Mouse (Mus musculus) small intestine, adult 10 weeks (tissue): ENCODE results near the gene Opa3. TPM values are rescaled to one million over a fixed set of nuclear protein-coding genes. Genes with fewer than 3 reads are reported as not detected.

Source experiments
- polyA plus RNA-seq: library from polyadenylated mRNA; stranded (reverse); fragments of 350-450 nt; fragmentation: Illumina TruSeq; extraction: RNeasy Lipid Tissue Mini Kit (QIAGEN cat#74804); gene quantifications from one replicate; pipeline ENCODE4 v1.2.3, GENCODE M21; 2014; ENCODE audit warnings: low replicate concordance

Gene Opa3
- polyA plus RNA-seq, result 6.8 TPM

GRCm38 (mm10) chr7:19227883-19228792 is at the start of gene Opa3:
TSS of gene Opa3 (plus strand) at chr7:19228334.

GRCm38 (mm10) chr7:19211996-19212755 is 16.0 kb upstream of the Opa3 start, which contains the start of gene Gpr4:
TSS of gene Gpr4 (plus strand) at chr7:19212538.

DNA sequence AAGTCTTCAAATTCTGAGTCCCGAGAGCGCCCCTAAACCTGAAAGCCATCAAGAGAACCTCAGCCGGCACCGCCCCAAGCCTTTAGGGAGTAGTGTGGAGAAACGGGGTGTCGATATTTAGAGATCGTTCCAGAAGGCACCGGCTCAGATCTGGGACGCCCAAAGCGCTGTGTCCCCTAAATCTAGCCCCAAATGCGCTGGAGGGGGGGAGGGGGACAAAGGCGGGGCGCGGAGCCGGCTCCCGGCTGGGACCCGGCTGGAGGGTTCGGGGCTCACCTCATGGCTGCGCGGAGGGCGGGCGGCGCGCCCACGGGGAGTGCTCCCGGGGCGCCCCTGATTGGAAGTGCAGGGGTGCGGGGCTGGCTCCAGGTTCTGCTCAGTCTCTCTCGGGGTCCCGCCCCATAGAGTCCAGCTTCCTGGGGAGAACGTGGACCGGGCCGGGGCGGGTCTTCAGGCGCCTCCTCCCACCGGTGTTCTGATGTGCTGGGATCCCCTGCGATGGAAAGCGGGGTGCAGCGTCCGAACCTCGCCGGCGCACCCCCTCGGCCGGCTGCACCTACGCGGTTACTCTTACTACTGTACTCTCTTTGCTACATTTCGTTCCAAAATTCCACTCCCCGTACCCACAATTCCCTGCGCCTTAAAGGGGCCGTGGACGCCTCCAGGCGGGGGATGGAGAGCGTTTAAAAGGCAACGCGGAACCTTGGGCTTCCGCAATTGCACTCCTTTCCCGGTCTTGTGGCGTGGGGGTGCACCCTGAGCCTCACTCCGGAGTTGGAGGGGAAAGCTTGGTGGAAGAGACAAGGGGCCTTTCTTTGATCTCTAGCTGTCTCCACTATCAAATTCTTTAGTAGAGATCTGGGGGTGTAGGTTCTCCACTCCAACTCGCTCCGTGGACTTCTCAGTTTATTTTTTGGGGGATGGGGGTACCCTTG is 43.4 kb downstream of the Opa3 start, which contains the start of gene Vasp:
Gene Vasp, minus strand, starts transcription at position 580 of the 935 bp plus-strand sequence.

GRCm38 (mm10) chr7:19279581-19280114 is 51.5 kb downstream of the Opa3 start, which contains the start of gene Ppm1n:
TSS of gene Ppm1n (minus strand) at chr7:19280064.

GRCm38 (mm10) chr7:19282385-19282784 is 54.3 kb downstream of the Opa3 start, which contains the start of gene Rtn2:
TSS of gene Rtn2 (plus strand) at chr7:19282624.

Other genes with a start within 250 kb of the Opa3 start
- gene Nanos2, start 240.9 kb upstream of the Opa3 start, polyA plus RNA-seq, result not detected
- gene Mypop, start 237.1 kb upstream of the Opa3 start, polyA plus RNA-seq, result not detected
- gene Irf2bp1, start 224.3 kb upstream of the Opa3 start, polyA plus RNA-seq, result 0.52 TPM
- gene Foxa3, start 204.8 kb upstream of the Opa3 start, polyA plus RNA-seq, result 4.9 TPM
- 1.7 TPM for gene Sympk, start 204.0 kb upstream of the Opa3 start, polyA plus RNA-seq
- not detected for gene Rsph6a, start 173.6 kb upstream of the Opa3 start, polyA plus RNA-seq
- gene Dmwd, start 152.1 kb upstream of the Opa3 start, polyA plus RNA-seq, result not detected
- 1.3 TPM for gene Dmpk, start 144.5 kb upstream of the Opa3 start, polyA plus RNA-seq
- gene Six5, start 133.7 kb upstream of the Opa3 start, polyA plus RNA-seq, result 0.33 TPM
- not detected for gene Gm4969, start 110.0 kb upstream of the Opa3 start, polyA plus RNA-seq
- gene Fbxo46, start 108.5 kb upstream of the Opa3 start, polyA plus RNA-seq, result 0.48 TPM
- 2.7 TPM for gene Qpctl, start 79.0 kb upstream of the Opa3 start, polyA plus RNA-seq
- 1.3 TPM for gene Snrpd2, start 78.6 kb upstream of the Opa3 start, polyA plus RNA-seq
- 0.22 TPM for gene Gipr, start 62.2 kb upstream of the Opa3 start, polyA plus RNA-seq
- not detected for gene Eml2, start 51.9 kb upstream of the Opa3 start, polyA plus RNA-seq
- gene Gpr4, start 15.8 kb upstream of the Opa3 start, polyA plus RNA-seq, result 1.4 TPM
- 48.9 TPM for gene Vasp, start 43.5 kb downstream of the Opa3 start, polyA plus RNA-seq
- 4.2 TPM for gene Ppm1n, start 51.7 kb downstream of the Opa3 start, polyA plus RNA-seq
- gene Rtn2, start 54.3 kb downstream of the Opa3 start, polyA plus RNA-seq, result not detected
- 0.67 TPM for gene Fosb, start 81.7 kb downstream of the Opa3 start, polyA plus RNA-seq
- not detected for gene Ercc1, start 116.4 kb downstream of the Opa3 start, polyA plus RNA-seq
- 0.26 TPM for gene Cd3eap, start 131.1 kb downstream of the Opa3 start, polyA plus RNA-seq
- gene Ppp1r13l, start 131.4 kb downstream of the Opa3 start, polyA plus RNA-seq, result not detected
- gene Ercc2, start 153.7 kb downstream of the Opa3 start, polyA plus RNA-seq, result not detected
- gene Klc3, start 175.8 kb downstream of the Opa3 start, polyA plus RNA-seq, result not detected
- gene Ckm, start 176.4 kb downstream of the Opa3 start, polyA plus RNA-seq, result not detected
- 0.19 TPM for gene Mark4, start 230.5 kb downstream of the Opa3 start, polyA plus RNA-seq
- not detected for gene Exoc3l2, start 235.0 kb downstream of the Opa3 start, polyA plus RNA-seq